Mouse (Mus musculus) 3134 (cell line): ENCODE measurements around the gene Asb13.

ENCODE experiments used
- DNase-seq: peaks from one replicate; pipeline ENCODE4 v3.0.0-alpha.2; 2011; ENCODE audit warnings: low spot score; ENCODE audit not compliant: insufficient read length; ENCODE audit errors: extremely low read depth

The Asb13 gene

DNA sequence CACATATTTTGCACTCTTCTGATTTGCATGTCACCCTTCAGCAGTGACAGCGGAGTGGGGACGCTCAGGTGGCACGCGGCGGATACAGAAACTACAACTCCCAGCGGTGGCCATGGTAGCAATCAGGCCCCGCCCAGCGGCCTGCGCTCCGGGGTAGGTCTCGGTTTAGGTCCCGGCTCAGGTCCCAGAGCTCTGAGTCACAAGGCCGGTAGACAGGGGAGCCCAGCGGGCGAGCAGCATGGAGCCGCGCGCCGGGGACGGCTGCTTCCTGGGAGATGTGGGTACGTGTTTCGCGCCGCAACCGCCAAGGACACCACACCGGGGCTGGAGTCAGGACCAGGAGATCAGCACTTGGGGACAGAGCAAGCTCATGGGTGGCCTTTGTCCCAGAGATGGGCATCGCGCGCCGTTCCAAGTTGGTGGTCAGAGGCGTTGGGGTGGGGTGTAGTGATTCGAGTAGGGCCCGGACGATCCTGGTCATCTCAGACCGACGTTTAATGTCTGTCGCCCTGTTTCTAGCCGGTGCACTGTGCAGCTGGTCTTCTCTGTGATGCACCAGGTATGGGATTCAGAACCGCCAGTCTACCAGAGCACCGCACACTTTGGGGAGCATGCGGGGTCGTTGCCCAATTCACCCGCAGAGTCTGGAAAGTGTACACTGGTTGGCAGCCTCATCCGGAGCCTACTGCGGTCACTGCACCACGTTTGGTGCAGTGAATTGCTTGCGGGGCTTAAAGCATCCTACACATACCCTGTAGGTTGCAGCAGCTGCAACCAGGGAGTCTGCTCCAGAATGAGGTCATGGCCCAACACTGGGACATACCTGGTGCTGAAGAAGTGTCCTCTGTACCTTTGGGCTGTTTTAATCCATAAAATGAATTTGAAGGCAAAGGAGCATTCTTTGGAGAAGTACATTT is at the start of gene Asb13:
Gene Asb13 (plus strand): TSS at position 138 of the 917 bp plus-strand sequence.
- peak; percentile 91 for DNase-seq

DNA sequence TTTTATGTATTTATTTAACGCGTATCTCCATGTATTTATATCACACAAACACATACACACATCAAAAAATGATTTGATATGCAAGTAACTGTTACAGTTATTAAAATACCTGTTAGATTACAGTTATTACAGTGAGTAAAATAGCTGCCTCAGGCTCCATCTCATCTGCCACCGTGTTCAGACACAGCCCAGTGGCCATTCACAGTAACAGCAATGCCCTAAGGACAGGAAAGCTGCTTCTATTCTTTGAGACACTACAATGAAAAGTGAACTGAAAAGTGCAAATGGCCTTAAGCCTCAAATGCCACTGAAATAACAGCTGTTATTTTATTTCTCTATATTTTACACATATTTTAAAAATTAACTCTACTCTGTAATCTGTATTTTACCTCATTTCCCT is 43.0 kb upstream of the Asb13 start:
- DNase-seq, result no peak

DNA sequence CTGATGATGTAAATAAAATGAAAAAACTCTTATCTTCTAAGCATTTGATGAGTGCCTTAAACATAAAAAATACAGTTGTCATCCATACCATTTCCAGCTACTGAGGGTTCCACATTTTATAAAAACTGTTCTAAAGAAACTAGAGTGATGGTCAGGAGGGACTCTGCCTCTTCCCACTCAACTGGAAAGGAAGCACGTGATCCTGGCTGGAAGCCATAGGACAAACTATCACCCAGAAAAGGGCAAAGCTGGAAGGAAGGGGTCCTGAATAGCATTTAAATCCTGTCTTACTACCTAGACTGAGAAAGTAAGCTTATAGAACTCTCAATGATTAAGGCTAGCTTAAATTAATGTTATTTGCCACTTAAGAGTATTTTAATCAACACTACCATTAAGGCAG is 39.5 kb upstream of the Asb13 start:
- DNase-seq, result no peak

DNA sequence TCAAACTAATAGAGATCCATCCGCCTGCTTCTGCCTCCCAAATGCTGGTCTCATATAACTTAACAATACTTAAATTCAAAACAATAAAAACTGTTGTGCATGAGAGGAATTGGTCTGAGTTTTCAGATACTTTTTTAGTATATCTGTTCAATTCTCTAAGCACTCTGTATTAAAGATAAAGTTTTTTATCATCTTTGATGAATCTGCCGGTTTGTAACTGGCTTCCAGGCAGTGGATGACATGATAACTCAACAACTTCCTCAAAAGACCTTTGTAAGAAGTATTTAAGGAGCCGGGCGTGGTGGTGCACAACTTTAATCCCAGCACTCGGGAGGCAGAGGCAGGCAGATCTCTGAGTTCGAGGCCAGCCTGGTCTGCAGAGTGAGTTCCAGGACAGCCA is 37.6 kb upstream of the Asb13 start:
- DNase-seq, result no peak

DNA sequence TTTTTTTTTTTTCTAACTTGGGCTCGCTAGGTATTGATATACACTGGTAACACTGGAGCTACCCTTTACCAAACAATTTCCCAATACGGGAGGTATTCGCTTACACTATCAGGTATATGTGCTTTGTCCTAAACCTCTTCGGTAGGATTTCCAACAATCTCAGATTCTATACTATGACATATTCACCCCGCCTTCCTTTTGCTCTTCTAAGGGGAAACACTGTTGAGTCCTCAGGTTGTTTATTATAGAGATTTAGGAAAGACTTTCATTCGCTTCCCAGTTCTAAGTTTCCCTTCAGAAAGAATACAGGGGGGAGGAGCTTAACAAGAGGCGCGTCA is 24.1 kb upstream of the Asb13 start:
- DNase-seq, result no peak

DNA sequence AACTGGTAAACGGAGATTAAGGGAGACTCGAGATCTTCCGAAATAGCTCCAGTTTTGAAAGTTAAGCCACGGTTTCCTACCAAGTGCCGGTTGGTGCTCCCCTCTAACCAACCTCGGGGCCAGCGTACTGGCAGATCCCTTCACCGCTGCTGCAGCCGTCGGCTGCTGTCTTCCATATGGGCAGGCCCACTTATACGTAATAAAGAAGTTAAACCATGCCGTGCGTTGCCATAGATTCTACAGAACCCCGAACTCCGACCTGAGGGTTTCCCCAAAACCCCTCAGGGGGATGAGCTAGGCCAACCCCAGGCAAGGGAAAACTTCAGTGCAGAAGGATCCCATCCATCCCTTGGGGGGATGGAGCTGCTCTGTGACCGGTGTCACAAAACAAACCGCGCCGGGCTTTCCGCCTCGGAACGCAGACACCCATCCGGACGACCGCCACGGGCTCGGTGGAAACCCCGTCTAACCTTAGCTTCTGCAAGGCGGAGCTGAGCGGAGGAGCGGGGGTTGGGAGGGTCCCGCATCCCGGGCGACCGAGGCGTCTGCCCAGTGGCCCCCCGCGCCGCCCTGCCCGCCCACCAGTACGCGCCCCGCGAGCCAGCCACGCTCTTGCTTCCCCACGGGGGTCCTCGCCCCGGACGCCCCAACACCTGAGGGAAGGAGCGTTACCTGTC is 23.6 kb upstream of the Asb13 start:
- DNase-seq, result peak; percentile 71

DNA sequence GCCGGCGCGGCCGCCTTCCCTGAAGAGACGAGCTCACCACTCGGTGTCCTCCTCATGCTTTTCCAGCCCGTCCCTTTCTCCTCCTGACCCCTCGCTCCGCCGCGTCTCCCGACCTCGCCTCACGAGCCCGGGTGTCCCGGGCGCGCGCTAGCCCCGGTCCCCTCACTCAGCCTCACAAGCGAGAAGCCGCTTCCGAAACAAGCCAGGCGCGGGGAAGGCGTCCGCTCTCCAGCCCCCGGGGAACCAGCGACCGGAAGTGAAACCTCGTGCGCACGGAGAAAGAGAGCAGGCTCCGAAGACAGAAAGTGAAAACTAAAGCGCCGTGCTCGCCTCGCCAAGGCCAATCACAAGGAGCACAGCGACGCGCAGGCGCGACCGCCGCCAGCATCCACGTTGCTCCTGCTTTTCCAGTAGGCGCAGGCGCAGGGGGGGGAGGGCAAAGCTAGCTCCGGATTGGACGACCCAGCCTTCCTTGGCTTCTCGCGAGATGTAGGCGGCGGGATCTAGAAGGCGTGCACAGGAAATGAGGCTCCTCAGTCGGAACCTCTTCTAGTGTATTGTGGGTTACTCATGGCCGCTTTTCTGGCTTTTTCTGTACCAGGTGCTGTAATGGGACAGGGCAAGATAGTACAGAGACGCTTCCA is 22.9 kb upstream of the Asb13 start, which contains the start of gene Fam208b:
Gene Fam208b (minus strand): TSS at position 314 of the 644 bp plus-strand sequence.
- peak; percentile 97 for DNase-seq

DNA sequence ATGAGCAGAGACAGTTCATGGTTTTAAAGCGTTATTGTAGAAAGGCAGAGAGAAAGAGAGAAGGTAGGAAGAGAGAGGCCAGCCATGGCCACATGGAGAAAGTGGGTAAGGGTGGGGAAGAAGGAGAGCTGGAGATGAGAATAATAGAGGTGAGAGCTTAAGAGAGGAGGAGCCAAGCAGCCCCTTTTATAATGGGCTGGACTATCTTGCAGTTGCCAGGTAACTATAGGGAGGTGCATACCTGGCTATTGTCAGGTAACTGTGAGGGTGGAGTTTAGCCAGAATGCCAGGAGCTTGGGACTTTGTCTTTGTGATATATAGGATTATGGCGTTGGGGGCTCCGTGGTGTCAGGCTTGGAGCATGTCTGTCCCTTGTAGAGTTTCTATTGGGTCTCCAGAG is 6.7 kb upstream of the Asb13 start:
- no peak for DNase-seq

DNA sequence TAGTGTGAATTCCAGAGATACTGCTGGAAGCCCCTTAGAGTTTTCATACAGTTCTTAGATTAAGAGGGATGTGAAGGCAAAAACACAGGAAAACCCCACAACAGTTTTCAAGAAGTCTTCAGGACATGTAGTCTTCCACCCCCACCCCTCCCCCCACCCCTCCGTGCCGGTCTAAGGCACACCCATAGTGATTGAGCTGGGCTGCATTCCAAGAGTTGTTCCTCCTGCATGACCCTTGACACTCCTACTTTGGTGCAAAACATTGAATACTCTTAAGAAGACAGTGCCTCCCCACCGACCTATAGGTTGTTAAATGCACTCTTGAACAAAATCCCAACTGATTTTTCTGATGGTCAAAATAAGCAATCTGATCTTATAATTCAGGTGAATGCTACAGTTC is 5.7 kb upstream of the Asb13 start:
- DNase-seq, result no peak

DNA sequence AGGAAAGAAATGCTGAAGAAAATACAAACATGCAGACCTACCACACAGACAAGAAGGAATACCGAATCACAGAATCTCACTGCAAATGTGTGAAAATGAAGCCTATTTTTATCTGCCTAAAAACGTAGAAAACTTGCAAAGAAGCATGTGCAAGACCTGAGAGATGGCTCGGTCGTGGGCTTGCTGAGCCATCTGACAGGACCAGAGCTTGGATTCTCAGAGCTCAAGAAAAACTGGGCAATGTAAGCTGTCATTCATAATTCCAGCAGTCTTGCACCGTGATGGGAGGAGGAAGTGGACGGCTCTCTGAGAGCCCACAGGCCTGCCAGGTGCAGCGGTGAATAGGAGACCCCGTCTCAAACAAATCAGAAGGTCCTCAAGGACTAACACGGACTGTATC is 1.3 kb upstream of the Asb13 start:
- no peak for DNase-seq

DNA sequence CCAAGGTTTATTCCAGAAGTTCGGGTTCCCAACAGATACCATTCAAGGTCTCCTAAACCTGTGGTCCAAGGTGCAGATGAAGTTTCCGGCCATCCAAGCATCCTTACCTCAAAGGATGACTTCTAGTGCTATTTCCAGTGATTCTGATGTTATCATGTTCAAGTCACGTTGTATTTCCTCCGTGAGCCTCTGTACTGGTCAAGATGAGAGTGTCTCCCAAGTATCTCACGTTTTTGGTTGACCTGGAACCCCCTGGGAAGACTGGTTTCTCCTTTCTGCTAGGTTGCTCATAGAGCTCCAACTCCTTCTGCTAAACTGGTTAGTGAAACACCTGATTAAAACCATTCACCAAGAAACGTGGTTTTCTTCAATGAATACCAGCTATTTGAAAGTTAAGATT is 701 bp upstream of the Asb13 start:
- DNase-seq, result no peak

DNA sequence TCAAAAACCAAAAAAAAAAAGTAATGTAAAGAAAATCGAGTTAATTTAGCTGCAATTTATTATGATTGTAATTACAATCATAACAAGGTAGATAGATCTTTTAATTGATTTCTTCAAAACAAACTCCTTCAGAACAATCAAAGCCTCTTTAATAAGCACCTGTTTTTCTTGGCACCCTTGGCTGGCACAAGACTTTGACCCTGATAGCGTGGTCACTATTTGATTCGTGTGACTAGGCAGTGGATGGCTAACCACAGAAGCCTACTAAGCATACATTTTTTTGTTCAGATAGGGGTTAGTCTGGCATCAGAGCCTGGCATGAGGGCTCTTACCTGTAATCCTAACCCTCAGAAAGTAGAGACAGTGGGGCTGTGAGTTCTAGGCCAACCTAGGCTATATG is 1.2 kb downstream of the Asb13 start:
- no peak for DNase-seq

DNA sequence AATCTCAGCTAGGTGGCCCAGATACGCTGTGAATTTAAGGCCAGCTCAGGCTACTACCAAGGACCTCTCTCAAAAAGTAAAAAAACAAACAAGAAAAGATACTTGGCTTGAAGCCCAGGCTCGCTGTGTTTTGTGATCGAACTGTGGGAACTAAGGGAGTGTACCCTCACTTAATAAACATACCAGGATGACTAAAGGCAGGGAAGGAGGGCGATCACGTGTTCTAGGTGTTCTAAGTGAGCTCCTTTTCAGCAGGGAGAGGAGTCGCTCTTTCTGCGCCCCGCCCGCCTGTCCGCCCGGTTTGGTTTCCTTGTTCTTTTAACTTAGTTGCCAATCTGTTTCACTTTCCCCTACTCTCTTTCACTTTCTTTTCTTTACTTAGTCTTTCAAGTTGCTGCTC is 3.0 kb downstream of the Asb13 start:
- DNase-seq, result peak; percentile 14

DNA sequence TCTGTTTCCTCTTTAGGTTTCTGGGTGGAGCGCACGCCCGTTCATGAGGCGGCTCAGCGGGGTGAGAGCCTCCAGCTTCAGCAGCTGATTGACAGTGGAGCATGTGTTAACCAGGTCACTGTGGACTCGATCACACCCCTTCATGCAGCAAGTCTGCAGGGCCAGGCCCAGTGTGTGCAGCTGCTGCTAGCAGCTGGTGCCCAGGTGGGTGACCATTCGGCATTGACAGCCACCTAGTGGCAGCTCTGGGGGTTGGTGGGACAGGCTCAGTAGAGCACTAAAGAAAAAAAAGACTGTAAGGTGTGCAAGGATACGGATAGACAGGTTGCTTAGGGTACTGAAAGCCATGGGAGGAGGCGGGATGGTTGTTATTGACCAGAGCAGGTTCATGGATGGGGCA is 8.2 kb downstream of the Asb13 start:
- DNase-seq, result peak; percentile 15

DNA sequence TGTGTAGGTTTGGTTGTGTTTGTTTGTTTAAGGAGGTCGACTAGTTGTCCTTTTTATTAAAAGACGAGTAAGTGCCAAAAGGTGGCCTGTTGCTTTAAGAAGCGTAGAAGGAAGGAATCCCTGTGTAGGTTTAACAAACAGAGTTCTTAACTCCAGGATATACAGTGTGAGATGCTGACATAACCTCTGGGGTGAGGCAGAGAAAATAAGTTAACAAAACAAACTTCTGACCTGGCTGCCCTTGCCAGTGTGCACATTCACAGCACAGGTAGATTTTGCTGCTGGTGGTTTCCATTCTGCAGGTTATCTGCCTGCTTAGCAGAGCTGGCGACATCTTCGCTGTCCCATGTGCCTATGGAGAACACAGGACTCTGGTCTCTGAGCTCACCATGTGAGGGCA is 8.7 kb downstream of the Asb13 start:
- no peak for DNase-seq

DNA sequence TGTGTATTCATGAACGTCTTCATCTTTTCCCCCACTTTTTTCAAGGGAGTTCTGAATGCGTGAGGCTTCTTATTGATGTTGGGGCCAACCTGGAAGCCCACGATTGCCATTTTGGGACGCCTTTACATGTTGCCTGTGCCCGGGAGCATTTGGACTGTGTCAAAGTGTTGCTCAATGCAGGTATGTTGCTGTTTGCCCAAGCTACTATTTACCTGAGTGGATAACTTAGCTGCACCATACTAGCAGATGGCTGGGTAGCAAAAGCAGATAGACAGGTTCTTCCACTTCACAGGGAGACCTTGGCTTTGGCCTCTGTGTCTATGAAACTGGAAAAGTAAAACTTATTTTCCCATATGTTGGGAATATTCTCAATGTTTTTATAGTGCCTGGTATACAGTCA is 11.0 kb downstream of the Asb13 start:
- no peak for DNase-seq

DNA sequence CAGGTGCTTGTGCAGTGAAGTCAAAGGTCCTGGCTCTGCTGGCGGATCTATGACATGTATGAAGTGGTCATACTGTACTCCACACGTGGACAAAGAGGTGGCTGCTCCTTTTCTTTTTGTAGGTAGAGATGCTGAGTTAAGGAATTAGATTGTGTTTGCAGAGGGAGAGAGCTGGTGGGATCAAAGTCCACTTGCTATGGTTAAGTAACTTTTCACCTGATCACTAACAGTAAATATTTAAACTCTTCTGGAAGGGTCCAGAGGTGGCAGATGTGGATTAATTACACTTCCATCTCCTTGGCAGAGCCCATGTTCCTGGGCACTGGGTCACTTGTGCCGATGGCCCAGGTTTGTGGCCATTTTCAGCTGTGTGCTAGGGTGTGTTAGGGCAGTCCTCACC is 12.1 kb downstream of the Asb13 start:
- DNase-seq, result no peak

DNA sequence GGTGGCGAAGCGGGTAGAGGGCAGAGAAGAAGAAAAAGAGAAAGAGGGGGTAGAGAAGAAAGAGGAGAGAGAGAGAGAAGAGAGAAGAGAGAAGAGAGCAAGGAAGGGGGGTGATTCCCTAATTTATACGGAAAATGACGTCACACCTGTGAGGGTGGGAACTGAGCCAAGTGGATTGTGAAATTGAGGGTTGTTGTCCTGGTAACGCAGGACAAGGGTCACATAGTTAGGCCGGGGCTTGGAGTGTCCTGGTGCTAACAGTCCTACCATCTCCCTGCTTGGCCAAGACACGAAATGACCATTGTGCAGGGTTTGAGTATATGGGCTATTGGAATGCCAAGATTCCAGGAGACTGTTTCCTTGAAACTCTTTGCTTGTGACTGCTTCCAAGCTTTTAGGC is 12.7 kb downstream of the Asb13 start:
- DNase-seq, result no peak

DNA sequence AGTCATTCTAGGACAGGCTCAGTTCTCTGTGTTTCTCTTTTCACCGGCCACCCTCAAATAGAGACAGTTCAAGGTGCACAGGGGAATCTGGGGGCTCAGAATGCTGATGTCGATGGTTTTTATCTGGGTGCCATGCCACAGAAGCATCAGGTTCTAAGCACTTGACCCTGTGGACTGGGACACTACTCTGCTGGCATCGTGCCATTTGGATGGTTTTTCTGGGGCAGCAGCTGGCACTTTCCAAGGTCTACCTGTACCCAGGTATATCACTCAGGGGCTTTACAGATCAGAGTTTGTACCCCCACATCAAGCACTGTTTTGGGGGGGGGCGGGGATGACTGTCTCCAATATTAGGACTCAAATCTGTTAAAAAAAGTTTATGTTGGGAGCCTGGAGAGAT is 16.7 kb downstream of the Asb13 start:
- no peak for DNase-seq

DNA sequence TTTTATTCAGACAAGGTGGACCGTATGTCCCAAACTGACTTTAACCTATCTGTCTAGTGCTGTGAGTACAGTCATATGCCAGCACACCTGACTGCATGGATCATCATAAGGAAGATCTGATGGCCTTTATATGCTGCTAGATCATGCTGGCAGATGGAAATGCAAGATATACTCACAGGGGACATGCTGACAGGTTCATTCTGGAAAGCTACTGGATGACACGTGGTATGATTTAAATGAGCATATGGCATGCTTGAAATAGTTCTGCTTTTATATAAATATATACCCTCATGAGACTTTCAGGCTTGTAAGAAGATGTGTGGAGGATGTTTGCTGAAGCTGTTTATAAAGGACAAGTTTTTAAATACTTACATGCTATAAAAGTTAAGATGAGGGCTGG is 20.6 kb downstream of the Asb13 start:
- no peak for DNase-seq
